9 mouse cellular contexts compared by ENCODE assay signal in genomic region chr9:108052411-108052810, GRCm38 (mm10). TPM values are rescaled to one million over a fixed set of nuclear protein-coding genes. Genes with fewer than 3 reads are reported as not detected.
DNase-seq lines count a peak whose midpoint lies in the region; ATAC-seq and TF ChIP-seq lines count a peak whose summit lies in the region.
"Had no signal": no experiment of that assay in that cellular context is flagged by ENCODE, and none has a peak within 500 bp of the region (broad histone marks: within the 10 kb centered on the region; RNA-seq: fewer than 3 reads in every experiment).

No protein-coding gene starts in this region.

- no peak overlapping the region for H3K9ac ChIP-seq in heart, embryonic 14.5 days (ENCODE audit: low read length)
- no peak overlapping the region for H3K9ac ChIP-seq in lung, embryonic 16.5 days (ENCODE audit: low read length)
- no peak overlapping the region for H3K9ac ChIP-seq in liver, embryonic 12.5 days
- no peak overlapping the region for H3K9ac ChIP-seq in stomach, postnatal 0 days (ENCODE audit: low read length)
- H3K9ac ChIP-seq in kidney, embryonic 16.5 days (replicated peaks; ENCODE audit: low read length), result no peak overlapping the region
- H3K9ac ChIP-seq: lung, embryonic 14.5 days had no signal

- no peak for DNase-seq in heart, embryonic 10.5 days (ENCODE audit: low spot score)
- DNase-seq in lung, postnatal 10 days, result no peak
- DNase-seq in stomach, postnatal 0 days (ENCODE audit: low spot score), result no peak

- no peak for ATAC-seq in heart, embryonic 14.5 days (ENCODE audit: insufficient number of reproducible peaks, insufficient read depth, low FRiP score, low read depth)
- ATAC-seq in lung, embryonic 16.5 days (ENCODE audit: low read depth), result no peak
- ATAC-seq in liver, embryonic 12.5 days, result no peak
- no peak for ATAC-seq in stomach, postnatal 0 days (ENCODE audit: low FRiP score, low TSS enrichment)
- ATAC-seq in kidney, embryonic 16.5 days (ENCODE audit: low FRiP score, low TSS enrichment), result no peak

- 73% methylated on average over 7 of the region's 7 CpGs for WGBS in heart, embryonic 14.5 days
- WGBS in heart, embryonic 10.5 days, result 71% methylated on average over 7 of the region's 7 CpGs
- WGBS in lung, embryonic 16.5 days, result 64% methylated on average over 7 of the region's 7 CpGs
- 69% methylated on average over 7 of the region's 7 CpGs for WGBS in liver, embryonic 12.5 days (ENCODE audit: insufficient replicate concordance)
- 69% methylated on average over 7 of the region's 7 CpGs for WGBS in stomach, postnatal 0 days
- 75% methylated on average over 7 of the region's 7 CpGs for WGBS in kidney, embryonic 16.5 days

- peak overlapping the region; percentile 31 to 58; a peak in 2 of 4 replicates for H3K27ac ChIP-seq in heart, embryonic 14.5 days (replicated peaks in 1 of 2; ENCODE audit: control insufficient read depth in 1 of 2, insufficient read depth in 1 of 2, low read depth in 2 of 2, low read length in 2 of 2)
- no peak overlapping the region for H3K27ac ChIP-seq in heart, embryonic 10.5 days
- H3K27ac ChIP-seq in lung, embryonic 16.5 days (ENCODE audit: low read length), result peak overlapping the region; percentile 16; the same call in 1 of the 2 replicates
- peak overlapping the region; percentile 52 for H3K27ac ChIP-seq in liver, embryonic 12.5 days
- H3K27ac ChIP-seq in stomach, postnatal 0 days (replicated peaks), result peak overlapping the region; percentile 40
- H3K27ac ChIP-seq in kidney, embryonic 16.5 days (ENCODE audit: low read length), result no peak overlapping the region
- H3K27ac ChIP-seq: midbrain, embryonic 10.5 days had no signal

- H3K9me3 ChIP-seq in heart, embryonic 14.5 days (ENCODE audit: control insufficient read depth, low read length), result no peaks in the 10 kb centered on the region
- H3K9me3 ChIP-seq in heart, embryonic 10.5 days, result no peaks in the 10 kb centered on the region
- H3K9me3 ChIP-seq in lung, embryonic 16.5 days (ENCODE audit: control insufficient read depth, low read length), result no peaks in the 10 kb centered on the region
- H3K9me3 ChIP-seq in liver, embryonic 12.5 days (replicated peaks), result no peaks in the 10 kb centered on the region
- H3K9me3 ChIP-seq in stomach, postnatal 0 days (ENCODE audit: control insufficient read depth, low read length), result no peaks in the 10 kb centered on the region
- H3K9me3 ChIP-seq in kidney, embryonic 16.5 days (ENCODE audit: low read length), result no peaks in the 10 kb centered on the region
- H3K9me3 ChIP-seq: midbrain, embryonic 10.5 days had no signal

- H3K36me3 ChIP-seq in heart, embryonic 14.5 days (ENCODE audit: control insufficient read depth, insufficient read depth, low read length), result peaks cover 65% of the 10 kb centered on the region
- peaks cover 61% of the 10 kb centered on the region for H3K36me3 ChIP-seq in heart, embryonic 10.5 days
- H3K36me3 ChIP-seq in lung, embryonic 16.5 days (ENCODE audit: control insufficient read depth, insufficient read depth, low read length), result peaks cover 14% of the 10 kb centered on the region
- H3K36me3 ChIP-seq in liver, embryonic 12.5 days, result peaks cover 74% of the 10 kb centered on the region
- H3K36me3 ChIP-seq in stomach, postnatal 0 days (ENCODE audit: control insufficient read depth, insufficient read depth, low read length), result peaks cover 12% of the 10 kb centered on the region; the same call in 1 of the 2 replicates
- peaks cover 49% of the 10 kb centered on the region for H3K36me3 ChIP-seq in kidney, embryonic 16.5 days (ENCODE audit: insufficient read depth, low read length)

- no peak for TF ChIP-seq EP300 in stomach, postnatal 0 days (optimal IDR thresholded peaks at IDR 0.05)

- no peaks in the 10 kb centered on the region for H3K27me3 ChIP-seq in heart, embryonic 14.5 days (ENCODE audit: control insufficient read depth, insufficient read depth, low read length)
- H3K27me3 ChIP-seq in heart, embryonic 10.5 days (ENCODE audit: insufficient read depth, poor library complexity, severe bottlenecking), result no peaks in the 10 kb centered on the region
- no peaks in the 10 kb centered on the region for H3K27me3 ChIP-seq in lung, embryonic 16.5 days (ENCODE audit: control insufficient read depth, insufficient read depth, low read depth, low read length)
- no peaks in the 10 kb centered on the region for H3K27me3 ChIP-seq in liver, embryonic 12.5 days (replicated peaks)
- no peaks in the 10 kb centered on the region for H3K27me3 ChIP-seq in stomach, postnatal 0 days (ENCODE audit: control insufficient read depth, insufficient read depth, low read length)
- no peaks in the 10 kb centered on the region for H3K27me3 ChIP-seq in kidney, embryonic 16.5 days (ENCODE audit: insufficient read depth, low read length)

- H3K4me1 ChIP-seq in heart, embryonic 14.5 days (ENCODE audit: control insufficient read depth in 2 of 2, insufficient read depth in 2 of 2, low read length in 2 of 2), result peaks cover 14 to 21% of the 10 kb centered on the region in 2 experiments
- H3K4me1 ChIP-seq in heart, embryonic 10.5 days, result peaks cover 33% of the 10 kb centered on the region
- peaks cover 32% of the 10 kb centered on the region for H3K4me1 ChIP-seq in lung, embryonic 16.5 days (replicated peaks; ENCODE audit: control insufficient read depth, insufficient read depth, low read length)
- H3K4me1 ChIP-seq in liver, embryonic 12.5 days, result peaks cover 57% of the 10 kb centered on the region
- H3K4me1 ChIP-seq in stomach, postnatal 0 days (replicated peaks; ENCODE audit: control insufficient read depth, insufficient read depth), result 0 out of 2 replicates have a peak, but pooled peaks cover 4% of the 10 kb centered on the region
- H3K4me1 ChIP-seq in kidney, embryonic 16.5 days (ENCODE audit: insufficient read depth, low read length), result peaks cover 27% of the 10 kb centered on the region

- TF ChIP-seq CTCF in stomach, postnatal 0 days (IDR thresholded peaks at IDR 0.05; ENCODE audit: low read depth), result no peak

- no peak overlapping the region for H3K4me2 ChIP-seq in heart, embryonic 14.5 days (ENCODE audit: low read length)
- no peak overlapping the region for H3K4me2 ChIP-seq in lung, embryonic 16.5 days (ENCODE audit: low read depth, low read length)
- H3K4me2 ChIP-seq in liver, embryonic 12.5 days, result no peak overlapping the region
- no peak overlapping the region for H3K4me2 ChIP-seq in stomach, postnatal 0 days (replicated peaks; ENCODE audit: low read depth)
- H3K4me2 ChIP-seq in kidney, embryonic 16.5 days (replicated peaks; ENCODE audit: low read depth, low read length), result no peak overlapping the region

- no peak overlapping the region for H3K4me3 ChIP-seq in heart, embryonic 14.5 days (ENCODE audit: control insufficient read depth in 1 of 2, insufficient read depth in 1 of 2, low read depth in 1 of 2, low read length in 2 of 2)
- H3K4me3 ChIP-seq in heart, embryonic 10.5 days, result no peak overlapping the region
- H3K4me3 ChIP-seq in lung, embryonic 16.5 days (ENCODE audit: low read length), result no peak overlapping the region
- no peak overlapping the region for H3K4me3 ChIP-seq in liver, embryonic 12.5 days
- no peak overlapping the region for H3K4me3 ChIP-seq in stomach, postnatal 0 days (ENCODE audit: low read depth, low read length)
- H3K4me3 ChIP-seq in kidney, embryonic 16.5 days (ENCODE audit: low read length), result no peak overlapping the region

RNA-seq across cellular contexts. Expression of gene Amigo3, which starts 0.5 kb away (rescaled TPM):
- 2.0 and 2.1 TPM in 2 replicates for polyA plus RNA-seq in heart, embryonic 14.5 days (2014; fragmentation: Nextera tagmentation; extraction: Ambion mirVana)
- 2.5 and 3.2 TPM in 2 replicates for polyA plus RNA-seq in heart, embryonic 10.5 days (2016; fragmentation: Nextera tagmentation; extraction: Ambion mirVana)
- 2.5 and 3.0 TPM in 2 replicates for polyA plus RNA-seq in lung, embryonic 16.5 days (2015; fragmentation: Nextera tagmentation; extraction: Ambion mirVana)
- polyA plus RNA-seq in liver, embryonic 12.5 days (2016; fragmentation: Nextera tagmentation; extraction: Ambion mirVana), result 2.2 and 2.5 TPM in 2 replicates
- polyA plus RNA-seq in stomach, postnatal 0 days (2015; fragmentation: Nextera tagmentation; extraction: Ambion mirVana), result 2.8 and 2.9 TPM in 2 replicates
- polyA plus RNA-seq in kidney, embryonic 16.5 days (2015; fragmentation: Nextera tagmentation; extraction: Ambion mirVana), result 2.9 and 3.3 TPM in 2 replicates

RNA-seq across cellular contexts. Expression of gene Gmppb, which starts 3.4 kb away (rescaled TPM):
- polyA plus RNA-seq in heart, embryonic 14.5 days (2014; fragmentation: Nextera tagmentation; extraction: Ambion mirVana), result 17.4 and 18.8 TPM in 2 replicates
- 30.4 and 30.7 TPM in 2 replicates for polyA plus RNA-seq in heart, embryonic 10.5 days (2016; fragmentation: Nextera tagmentation; extraction: Ambion mirVana)
- polyA plus RNA-seq in lung, embryonic 16.5 days (2015; fragmentation: Nextera tagmentation; extraction: Ambion mirVana), result 25.6 and 26.5 TPM in 2 replicates
- 22.1 and 22.6 TPM in 2 replicates for polyA plus RNA-seq in liver, embryonic 12.5 days (2016; fragmentation: Nextera tagmentation; extraction: Ambion mirVana)
- 48.5 and 49.5 TPM in 2 replicates for polyA plus RNA-seq in stomach, postnatal 0 days (2015; fragmentation: Nextera tagmentation; extraction: Ambion mirVana)
- 30.9 and 32.4 TPM in 2 replicates for polyA plus RNA-seq in kidney, embryonic 16.5 days (2015; fragmentation: Nextera tagmentation; extraction: Ambion mirVana)

RNA-seq across cellular contexts. Expression of gene Mst1, which starts 27.8 kb away (rescaled TPM):
- polyA plus RNA-seq in heart, embryonic 14.5 days (2014; fragmentation: Nextera tagmentation; extraction: Ambion mirVana), result not detected in 2 replicates
- polyA plus RNA-seq in heart, embryonic 10.5 days (2016; fragmentation: Nextera tagmentation; extraction: Ambion mirVana), result 1.6 TPM in 2 replicates
- 0.41 and 1.2 TPM in 2 replicates for polyA plus RNA-seq in lung, embryonic 16.5 days (2015; fragmentation: Nextera tagmentation; extraction: Ambion mirVana)
- polyA plus RNA-seq in liver, embryonic 12.5 days (2016; fragmentation: Nextera tagmentation; extraction: Ambion mirVana), result 14.5 and 15.7 TPM in 2 replicates
- 4.4 and 4.8 TPM in 2 replicates for polyA plus RNA-seq in stomach, postnatal 0 days (2015; fragmentation: Nextera tagmentation; extraction: Ambion mirVana)
- 0.10 and 0.21 TPM in 2 replicates for polyA plus RNA-seq in kidney, embryonic 16.5 days (2015; fragmentation: Nextera tagmentation; extraction: Ambion mirVana)

RNA-seq across cellular contexts. Expression of gene Rnf123, which starts 30.7 kb away (rescaled TPM):
- polyA plus RNA-seq in heart, embryonic 14.5 days (2014; fragmentation: Nextera tagmentation; extraction: Ambion mirVana), result 37.2 and 37.9 TPM in 2 replicates
- 31.8 and 33.1 TPM in 2 replicates for polyA plus RNA-seq in heart, embryonic 10.5 days (2016; fragmentation: Nextera tagmentation; extraction: Ambion mirVana)
- 24.9 and 27.1 TPM in 2 replicates for polyA plus RNA-seq in lung, embryonic 16.5 days (2015; fragmentation: Nextera tagmentation; extraction: Ambion mirVana)
- 96.6 and 101 TPM in 2 replicates for polyA plus RNA-seq in liver, embryonic 12.5 days (2016; fragmentation: Nextera tagmentation; extraction: Ambion mirVana)
- 13.8 and 15.7 TPM in 2 replicates for polyA plus RNA-seq in stomach, postnatal 0 days (2015; fragmentation: Nextera tagmentation; extraction: Ambion mirVana)
- polyA plus RNA-seq in kidney, embryonic 16.5 days (2015; fragmentation: Nextera tagmentation; extraction: Ambion mirVana), result 37.2 and 44.3 TPM in 2 replicates

RNA-seq across cellular contexts. Expression of gene Apeh, which starts 42.0 kb away (rescaled TPM):
- 48.7 and 50.8 TPM in 2 replicates for polyA plus RNA-seq in heart, embryonic 14.5 days (2014; fragmentation: Nextera tagmentation; extraction: Ambion mirVana)
- 80.7 and 84.4 TPM in 2 replicates for polyA plus RNA-seq in heart, embryonic 10.5 days (2016; fragmentation: Nextera tagmentation; extraction: Ambion mirVana)
- polyA plus RNA-seq in lung, embryonic 16.5 days (2015; fragmentation: Nextera tagmentation; extraction: Ambion mirVana), result 53.1 and 59.9 TPM in 2 replicates
- polyA plus RNA-seq in liver, embryonic 12.5 days (2016; fragmentation: Nextera tagmentation; extraction: Ambion mirVana), result 199 and 215 TPM in 2 replicates
- polyA plus RNA-seq in stomach, postnatal 0 days (2015; fragmentation: Nextera tagmentation; extraction: Ambion mirVana), result 35.4 and 38.4 TPM in 2 replicates
- polyA plus RNA-seq in kidney, embryonic 16.5 days (2015; fragmentation: Nextera tagmentation; extraction: Ambion mirVana), result 87.8 and 93.0 TPM in 2 replicates

Comparison
In these comparisons a context has a peak if more than half of its experiments do, and no peak if none do; other contexts are left out.
1. H3K27ac ChIP-seq: peak in heart, embryonic 14.5 days (2 of 2), lung, embryonic 16.5 days (single experiment), liver, embryonic 12.5 days (single experiment) and stomach, postnatal 0 days (single experiment); none in heart, embryonic 10.5 days (single experiment) and kidney, embryonic 16.5 days (single experiment).